Mouse (Mus musculus): ENCODE results near the gene Calhm5.

Gene Calhm5

DNA sequence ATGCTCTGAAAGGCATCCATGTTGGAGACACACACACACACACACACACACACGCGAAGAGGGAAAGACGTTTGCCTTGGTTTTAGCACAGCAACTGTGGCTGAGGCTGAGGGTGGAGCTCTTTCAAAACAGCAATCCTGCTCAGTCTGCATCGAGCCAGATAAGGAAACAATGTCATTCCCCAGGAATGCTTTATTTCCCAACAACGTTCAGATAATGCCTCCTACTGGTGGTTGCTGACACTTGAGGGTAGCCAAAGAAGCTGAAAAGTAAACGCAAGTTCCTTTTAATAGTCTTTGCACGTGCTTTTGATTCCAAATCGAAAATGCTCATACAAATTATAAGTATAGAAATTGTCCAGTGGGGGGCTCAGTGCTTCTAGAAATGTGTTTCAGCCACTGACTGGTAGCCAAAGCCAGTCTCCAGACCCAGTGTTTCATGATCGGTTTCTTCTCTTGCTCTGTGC is at the start of gene Calhm5:
TSS of gene Calhm5 (minus strand) at position 102 of the 466 bp plus-strand sequence.
- peak; percentile 50 for DNase-seq (ENCODE audit: low read depth, low spot score)

DNA sequence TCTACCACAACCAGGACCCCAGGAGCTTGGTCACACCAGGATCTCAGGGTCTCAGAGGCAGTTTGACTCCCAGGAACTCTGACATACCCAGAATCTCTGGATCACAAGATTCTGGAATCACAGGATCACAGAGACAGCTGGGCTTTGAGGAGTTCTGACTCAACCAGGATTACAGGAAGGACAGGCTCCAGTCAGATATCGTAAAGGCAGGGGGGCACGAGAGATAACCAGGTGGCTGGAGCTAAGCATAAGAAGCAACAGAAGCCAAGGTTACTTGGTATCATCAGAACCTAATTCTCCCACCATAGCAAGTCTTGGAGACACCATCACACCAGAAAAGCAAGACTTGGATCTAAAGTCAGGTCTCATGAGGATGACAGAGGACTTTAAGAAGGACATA is 45.4 kb upstream of the Calhm5 start:
- no peak for DNase-seq (ENCODE audit: low read depth, low spot score)

DNA sequence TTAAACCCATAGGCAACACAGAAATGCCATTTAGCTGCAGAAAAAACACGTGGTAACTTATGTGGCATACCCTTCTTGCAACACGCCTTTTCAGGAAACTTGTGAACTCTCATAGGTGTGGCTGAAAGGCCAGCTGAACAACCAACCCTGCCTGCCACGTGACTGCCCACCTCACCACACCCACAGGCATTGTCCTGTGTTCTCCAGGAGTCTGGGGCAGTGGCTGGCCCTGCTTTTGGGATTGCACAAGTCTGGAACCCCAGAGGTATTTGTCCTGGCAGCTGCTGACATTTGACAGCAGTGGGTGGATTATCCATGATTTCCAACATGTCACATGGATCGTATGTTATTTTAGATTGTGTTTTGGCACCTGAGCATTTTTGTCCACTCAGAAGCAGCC is 43.4 kb upstream of the Calhm5 start:
- DNase-seq (ENCODE audit: low read depth, low spot score): no peak

DNA sequence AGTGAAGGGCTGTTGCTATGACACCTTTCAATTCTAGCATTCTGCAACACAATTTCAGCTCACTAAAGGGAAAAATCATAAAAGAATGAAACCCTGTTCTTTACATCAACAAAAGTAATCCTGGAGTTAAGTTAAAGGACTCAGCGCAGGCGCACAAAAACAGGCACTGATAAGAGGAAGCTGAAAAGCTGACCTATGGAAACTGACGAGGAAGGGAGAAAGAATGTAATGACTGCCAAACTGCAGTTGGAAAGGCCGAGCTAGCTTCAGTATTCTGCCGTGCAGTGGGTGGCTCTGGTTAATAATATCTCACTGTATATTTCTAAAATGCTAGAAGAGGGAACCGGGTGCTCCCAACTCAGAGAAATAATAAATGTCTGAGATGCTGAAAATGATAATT is 41.7 kb upstream of the Calhm5 start:
- DNase-seq (ENCODE audit: low read depth, low spot score): no peak

DNA sequence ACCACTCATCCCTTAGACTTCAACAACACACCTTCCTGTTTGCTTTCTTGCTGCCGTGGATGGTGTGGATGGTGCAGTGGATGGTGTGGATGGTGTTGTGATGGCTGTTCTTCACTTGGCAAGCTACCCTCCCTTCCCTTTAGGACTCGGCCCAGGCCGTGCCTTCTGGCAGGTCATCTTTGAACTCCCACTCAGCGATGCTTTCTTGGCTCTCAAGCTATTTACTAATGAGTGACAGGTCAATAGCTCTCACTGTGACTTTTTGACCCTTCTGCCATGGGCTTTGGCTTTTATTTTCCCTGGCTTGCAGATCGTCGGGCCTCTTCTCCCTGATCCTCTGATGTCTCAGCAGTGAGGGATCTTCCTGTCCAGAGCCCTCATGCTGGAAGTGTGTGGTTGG is 40.1 kb upstream of the Calhm5 start:
- DNase-seq (ENCODE audit: low read depth, low spot score): no peak

DNA sequence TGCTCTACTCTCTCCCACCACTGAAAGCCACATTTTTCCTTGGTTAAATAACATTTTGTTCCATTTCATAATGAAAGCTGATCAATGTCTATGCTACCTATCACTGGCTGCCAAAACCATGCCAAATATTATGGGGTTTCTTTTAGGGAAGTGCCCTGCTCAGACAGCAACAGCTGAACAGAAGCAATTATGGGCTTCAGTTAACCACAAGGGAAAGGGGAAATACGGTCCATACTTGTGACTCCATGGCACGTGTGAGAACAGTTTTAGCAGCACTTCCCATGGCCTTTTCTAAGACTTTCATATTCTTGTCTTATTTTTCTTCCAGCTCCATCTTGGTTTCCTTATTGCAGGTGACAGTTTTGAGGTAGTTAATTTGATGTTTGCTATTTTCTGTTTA is 35.0 kb upstream of the Calhm5 start:
- DNase-seq (ENCODE audit: low read depth, low spot score): no peak

DNA sequence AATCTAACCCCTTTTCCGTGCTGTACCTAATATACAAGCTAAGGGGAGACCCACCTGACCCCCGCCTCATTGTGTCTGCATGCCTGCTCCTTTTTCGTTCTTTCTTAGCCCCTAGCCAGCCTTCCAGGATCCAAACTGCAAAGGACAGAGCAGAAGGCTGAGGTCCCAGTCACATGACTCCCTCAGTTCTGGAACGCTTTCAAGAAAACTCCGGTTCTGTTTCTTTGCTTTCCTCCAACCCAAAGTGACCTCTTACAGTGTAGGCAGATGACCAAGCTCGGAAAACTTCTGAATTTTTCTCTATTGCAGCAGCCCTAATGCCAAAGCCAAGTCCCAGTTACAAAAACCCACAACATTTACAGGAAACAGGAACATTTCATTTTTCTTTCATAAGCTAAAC is 32.1 kb upstream of the Calhm5 start:
- DNase-seq (ENCODE audit: low read depth, low spot score): no peak

DNA sequence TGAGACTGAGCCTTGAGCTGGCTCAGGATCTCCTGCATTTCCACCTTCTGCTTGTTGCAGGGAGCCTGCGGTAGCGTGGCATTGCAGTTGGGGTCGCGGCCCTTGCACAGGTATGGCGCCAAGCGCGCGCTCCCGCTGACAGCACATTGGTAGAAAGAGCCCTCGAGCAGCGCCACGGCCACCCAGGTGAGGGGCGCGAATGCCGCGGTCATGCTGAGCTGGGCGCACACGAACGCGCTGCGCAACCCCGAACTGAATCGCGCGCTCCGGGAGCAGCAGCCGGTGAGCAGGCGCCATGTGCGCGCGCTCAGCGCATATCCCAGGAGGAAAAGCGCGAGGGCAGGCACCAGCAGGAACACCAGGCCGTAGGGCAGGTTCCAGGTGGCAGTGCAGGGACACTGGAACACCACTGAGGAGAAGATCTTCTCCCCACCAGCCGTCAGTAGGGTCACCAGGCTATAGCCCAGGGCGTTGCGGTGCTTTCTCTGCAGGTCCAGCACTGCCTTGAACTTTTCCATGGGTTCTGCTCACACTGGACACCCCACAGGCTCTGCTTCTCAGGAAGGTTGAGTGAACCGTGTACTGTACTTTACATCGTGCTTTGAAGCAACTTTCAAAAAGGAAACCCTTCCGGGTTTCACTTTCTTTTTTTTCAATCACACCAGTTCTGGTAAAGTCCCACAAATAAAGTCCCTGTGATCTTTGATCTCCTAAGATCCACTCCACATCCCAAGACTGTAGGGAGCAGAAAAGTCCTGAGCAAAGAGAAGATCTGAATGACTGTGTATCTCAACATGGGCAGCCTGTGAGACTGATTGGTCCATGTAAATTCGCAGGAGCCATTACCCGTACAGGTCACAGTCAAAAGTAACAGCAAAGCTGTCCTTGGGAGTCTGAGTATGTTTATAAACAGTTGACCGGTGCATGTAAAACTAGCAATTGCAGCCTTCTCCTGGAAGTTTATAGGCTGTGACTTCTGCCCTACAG is 31.4 kb upstream of the Calhm5 start, which contains the start of gene Calhm6:
TSS of gene Calhm6 (minus strand) at position 593 of the 987 bp plus-strand sequence.
- peak; percentile 47 for DNase-seq (ENCODE audit: low read depth, low spot score)

DNA sequence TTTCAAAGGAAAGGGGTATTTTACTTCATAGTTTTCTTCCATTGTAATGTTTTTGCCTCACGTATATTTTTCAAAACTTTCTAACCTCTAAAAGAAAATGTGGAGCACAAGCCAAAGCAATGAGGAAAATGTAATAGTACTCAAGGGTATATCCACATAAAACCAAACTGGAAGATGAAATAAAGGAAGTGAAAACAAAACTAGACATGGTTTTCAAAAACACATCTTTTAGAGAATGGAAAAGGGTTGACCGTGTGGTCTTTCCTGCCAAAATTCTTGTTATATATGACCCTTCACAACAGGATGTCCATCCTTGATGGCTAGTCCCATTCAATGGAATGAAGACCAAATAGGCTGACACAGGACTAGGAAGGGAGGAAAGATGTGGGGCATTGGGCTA is 22.1 kb upstream of the Calhm5 start:
- DNase-seq (ENCODE audit: low read depth, low spot score): no peak

DNA sequence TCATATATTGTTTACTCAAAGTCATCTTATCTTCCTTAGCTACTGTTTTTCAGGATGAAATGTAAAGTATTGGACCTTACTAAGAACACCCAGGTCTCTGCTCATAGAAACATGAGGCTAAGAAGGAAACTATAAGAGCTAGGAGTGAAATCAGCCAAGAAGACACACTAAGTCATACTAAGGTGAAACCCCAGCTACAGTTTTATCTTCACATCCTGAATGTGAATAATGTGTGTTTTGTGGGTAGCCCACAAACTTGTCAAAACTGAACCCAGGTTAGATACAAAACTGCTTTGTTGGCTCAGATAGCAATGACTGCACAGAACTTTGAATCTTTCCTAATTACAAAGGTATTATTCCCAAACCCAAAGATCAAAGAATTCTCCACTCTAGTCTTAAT is 21.5 kb upstream of the Calhm5 start:
- no peak for DNase-seq (ENCODE audit: low read depth, low spot score)

DNA sequence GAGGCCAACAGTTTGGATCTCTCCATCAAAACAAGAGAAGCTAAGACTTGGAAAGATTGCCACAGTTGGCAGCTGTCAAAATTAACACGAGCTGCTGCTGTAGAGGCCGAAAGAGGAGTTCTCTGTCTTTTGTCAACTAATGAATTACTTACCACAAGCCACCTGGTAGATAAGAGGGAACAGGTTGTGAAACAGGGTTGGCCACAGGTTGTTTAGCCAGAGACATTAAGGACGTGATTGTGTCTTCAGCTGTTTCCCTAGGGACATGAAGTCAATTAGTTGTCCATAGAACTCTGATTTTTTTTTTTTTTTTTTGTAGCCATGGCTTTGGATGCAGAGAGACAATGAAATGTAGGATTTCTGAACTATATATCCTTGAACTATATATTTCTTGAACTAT is 20.8 kb upstream of the Calhm5 start:
- DNase-seq (ENCODE audit: low read depth, low spot score): no peak

DNA sequence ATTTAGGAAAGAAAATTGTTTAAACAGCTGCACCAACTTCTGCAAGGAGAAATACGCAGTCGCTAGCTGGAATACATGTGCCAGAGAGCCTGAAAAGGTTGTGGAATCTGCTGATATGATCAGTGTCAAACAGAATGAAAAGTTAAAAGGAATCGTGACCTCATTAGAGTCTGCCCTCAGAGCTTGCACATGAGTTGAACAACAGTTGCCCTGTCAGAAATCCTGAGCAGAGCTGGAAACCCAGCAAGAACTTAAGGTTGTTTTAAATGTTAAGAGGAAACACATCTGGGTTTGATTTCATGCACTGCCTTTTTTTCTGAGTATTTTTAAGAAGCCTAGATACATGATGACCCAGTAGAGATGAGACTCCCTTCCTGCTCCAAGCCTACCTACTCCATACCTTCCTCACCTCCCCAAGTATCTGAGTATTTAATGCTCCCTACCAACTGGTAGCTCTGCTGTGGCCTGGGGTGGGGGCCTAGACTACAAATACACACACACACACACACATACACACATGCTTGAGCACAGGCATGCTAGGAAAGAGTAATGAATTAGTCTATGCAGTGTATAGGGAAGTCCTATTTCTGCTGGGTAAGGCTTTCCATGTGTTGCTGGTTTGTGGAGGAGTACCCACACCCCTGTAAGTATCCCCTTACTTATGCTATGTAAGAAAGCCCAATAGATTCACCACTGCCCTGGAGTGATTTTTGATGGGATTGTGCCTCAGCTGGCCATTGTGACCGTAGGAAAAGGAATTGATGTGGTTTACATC is 15.8 kb upstream of the Calhm5 start:
- DNase-seq (ENCODE audit: low read depth, low spot score): no peak

DNA sequence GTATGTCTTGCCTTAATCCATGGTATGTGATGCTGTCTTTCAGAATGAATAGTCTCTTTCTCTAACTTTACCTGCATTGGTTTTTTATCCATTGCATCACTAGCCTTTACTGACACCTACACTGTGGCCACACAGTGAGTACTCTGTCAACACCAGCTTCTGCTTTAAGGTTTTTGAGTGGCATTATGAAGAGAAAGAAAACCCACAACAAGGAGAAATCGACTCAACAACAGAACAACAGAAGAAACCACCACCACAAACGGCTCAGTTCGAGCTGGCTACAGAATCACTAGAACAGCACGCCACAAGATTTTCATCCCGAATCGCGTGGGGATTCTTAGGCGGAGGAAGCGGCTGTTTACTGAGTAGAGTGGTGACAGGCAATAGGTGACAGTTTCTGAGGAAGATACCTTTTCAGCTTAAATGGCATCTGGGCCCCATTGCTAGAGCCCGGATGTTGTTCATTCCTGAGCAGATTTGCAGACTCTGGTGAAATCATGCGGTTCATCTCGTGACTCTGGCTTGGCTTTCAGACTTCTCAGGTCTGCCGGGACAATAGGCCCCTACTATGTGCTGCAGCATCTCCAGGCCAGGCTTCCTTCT is 14.6 kb upstream of the Calhm5 start:
- no peak for DNase-seq (ENCODE audit: low read depth, low spot score)

DNA sequence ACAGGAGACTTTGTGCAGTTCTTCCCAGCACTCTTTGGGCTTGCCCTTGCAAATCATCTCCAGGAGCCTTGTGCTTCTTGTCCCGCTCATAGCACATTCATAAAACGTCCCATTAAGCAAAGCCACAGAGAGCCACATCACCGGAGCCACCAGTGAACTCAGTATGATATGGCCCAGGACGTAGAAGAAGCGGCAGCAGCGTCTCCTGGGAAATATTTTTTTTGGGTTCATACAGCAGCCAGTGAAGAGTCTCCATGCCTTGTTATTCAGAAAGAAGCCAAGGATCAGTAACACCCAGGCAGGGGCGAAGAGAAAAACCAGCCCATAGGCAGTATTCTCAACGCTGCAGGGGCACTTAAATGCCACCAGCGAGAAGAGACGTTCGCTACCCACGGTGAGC is 355 bp downstream of the Calhm5 start:
- DNase-seq (ENCODE audit: low read depth, low spot score): peak; percentile 14

DNA sequence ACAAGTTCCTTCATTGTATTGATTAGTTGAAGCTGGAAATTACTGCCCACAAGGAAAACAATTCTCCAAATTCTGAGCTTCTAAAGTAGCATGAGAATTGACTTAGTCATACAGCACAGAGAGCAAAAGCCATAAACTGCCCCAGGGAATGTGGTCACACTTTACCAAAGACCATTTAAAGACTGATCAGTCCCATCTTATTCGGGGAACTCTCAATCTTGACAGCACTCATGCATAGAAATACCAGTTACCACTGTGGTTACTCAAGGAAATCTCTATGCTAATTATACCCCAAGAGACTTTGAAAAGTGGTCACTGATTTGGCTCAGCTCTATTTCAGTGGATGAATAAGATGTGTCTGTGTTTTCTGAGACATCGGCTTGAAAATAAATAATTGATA is 1.2 kb downstream of the Calhm5 start:
- no peak for DNase-seq (ENCODE audit: low read depth, low spot score)

DNA sequence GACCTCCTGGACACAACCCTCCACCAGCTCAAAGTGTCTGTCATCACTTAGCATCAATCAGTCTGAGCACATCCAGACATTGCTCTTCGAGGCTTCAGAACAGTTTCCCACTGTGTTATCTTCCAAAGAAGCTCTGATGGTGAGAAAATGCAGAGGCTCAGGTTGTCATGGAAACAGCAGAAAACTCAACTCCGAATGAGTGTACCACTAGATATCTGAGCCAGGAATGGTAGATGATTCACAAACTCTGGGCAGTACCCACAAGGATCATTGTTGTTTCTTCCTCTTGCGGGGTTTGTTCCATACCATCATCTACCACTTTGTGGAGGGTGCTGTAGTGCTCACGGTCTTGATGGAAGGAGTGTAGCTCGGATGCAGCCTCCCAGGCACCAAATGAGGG is 4.4 kb downstream of the Calhm5 start:
- no peak for DNase-seq (ENCODE audit: low read depth, low spot score)

DNA sequence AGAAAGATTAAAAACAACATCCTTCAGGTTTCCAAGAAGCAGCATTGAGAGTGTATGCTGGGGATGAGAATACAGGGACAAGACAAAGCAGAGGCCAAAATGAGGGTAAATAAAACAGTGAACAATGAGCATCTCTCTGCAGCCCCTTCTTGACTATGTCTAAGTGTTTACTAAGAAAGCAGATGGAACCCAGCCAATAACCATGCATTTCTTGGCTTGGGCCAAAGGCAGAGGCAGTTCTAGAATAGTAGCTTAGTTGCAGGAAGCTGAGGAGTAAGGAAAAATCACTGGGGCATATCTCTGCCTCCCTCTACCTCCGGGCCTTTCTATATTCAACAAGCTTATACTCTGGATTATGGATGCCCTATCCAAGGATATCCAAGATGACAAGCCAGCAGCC is 5.8 kb downstream of the Calhm5 start:
- no peak for DNase-seq (ENCODE audit: low read depth, low spot score)

DNA sequence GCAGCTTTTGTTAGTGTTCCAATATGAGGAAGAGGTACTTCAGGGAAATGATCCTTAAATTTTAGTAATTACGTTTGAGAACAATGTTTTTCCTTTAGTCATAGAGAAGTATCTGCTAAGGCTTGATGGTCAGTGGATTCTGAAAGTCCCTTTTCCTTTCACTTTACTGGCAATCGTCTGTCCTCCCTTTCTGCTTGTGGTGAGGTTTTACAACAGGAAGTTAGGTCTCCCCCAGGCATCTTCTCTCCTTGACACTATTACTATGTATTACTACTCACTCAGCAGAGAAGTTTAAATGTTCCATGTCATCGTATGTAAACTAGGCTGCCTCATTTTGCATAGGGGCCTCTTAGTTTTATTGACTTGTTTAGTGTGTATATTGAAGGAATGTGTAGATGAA is 6.8 kb downstream of the Calhm5 start:
- no peak for DNase-seq (ENCODE audit: low read depth, low spot score)

DNA sequence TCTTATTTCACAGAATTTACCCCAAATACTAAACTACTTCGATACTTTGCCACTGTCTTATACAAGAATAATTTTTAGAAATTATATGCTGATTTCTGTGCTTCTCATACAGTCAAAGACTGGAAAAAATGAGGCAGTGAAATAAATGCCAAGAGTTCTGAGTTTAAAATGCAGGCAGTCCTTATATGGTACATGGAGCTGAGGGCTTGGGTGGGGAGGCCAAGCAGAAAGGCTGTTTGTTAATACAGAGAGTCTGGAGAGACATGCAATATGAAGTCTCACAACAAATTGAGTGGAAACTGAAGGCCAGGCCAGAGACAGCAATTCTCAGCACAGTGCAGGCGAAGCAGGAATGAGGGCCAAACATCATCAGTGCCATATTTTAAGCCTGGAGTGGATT is 7.8 kb downstream of the Calhm5 start:
- DNase-seq (ENCODE audit: low read depth, low spot score): no peak

DNA sequence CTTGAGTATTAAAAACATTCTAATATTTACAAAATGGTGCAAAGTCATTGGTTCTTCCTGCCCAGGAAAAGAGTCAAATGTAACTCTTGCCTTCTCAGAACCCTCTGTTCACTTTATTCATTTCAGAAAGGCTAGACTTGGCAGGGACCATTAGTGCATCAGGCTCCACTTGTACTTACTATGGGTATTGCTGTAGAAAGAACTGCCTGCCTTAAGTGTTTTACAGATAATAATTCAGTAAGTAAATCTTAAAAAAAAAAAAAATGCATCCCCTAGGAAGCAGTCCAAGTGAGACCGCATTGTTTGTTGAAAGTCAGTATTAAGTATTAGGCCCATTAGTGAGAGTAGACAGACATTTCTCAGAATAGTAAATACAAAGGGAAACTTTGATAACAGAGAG is 9.8 kb downstream of the Calhm5 start:
- DNase-seq (ENCODE audit: low read depth, low spot score): no peak

DNA sequence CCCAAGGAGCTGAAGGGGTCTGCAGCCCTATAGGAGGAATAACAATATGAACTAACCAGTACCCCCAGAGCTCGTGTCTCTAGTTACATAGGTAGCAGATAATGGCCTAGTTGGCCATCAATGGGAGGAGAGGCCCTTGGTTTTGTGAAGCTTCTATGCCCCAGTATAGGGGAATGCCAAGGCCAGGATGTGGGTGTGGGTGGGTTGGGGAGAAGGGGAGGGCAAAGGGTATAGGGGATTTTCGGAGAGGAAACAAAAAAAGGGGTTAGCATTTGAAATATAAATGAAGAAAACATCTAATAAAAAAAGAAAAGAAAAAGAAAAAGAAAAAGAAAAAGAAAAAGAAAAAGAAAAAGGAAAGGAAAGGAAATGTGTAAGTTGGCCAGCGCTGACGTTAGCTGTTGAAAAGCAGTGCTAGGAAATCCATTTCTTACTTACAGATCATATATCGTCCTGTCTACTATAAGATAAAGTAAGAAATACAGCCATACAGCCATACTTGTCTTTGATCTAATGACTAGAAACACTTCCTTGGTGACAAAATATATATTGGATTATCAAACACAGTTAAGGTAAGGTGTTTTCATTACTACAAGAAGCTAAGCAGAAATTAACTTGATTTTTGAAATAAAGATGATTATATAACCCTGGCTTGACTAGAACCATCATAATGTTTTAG is 21.7 kb downstream of the Calhm5 start:
- no peak for DNase-seq (ENCODE audit: low read depth, low spot score)

DNA sequence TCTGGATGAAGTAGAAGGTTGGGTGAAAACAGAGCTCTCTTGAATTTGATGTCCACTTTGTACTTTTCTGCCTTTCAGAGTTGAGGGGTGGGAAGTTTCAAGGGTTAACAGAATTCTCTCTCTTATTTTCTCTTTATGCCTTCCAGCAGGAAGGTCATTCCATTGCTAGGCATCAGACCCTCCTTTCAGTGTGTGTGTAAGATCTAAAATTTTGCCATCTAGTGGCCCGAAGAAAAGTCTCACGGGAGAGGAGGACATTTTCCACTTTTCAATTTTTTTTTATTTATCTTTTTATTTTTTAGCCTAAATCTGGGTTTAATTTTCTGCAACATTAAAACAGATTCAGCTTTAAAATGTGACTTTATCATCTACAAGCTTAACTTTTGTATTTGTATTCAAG is 24.7 kb downstream of the Calhm5 start:
- no peak for DNase-seq (ENCODE audit: low read depth, low spot score)

Measured in WW6 (cell line).